Mouse (Mus musculus) adrenal gland (tissue): ENCODE results near the gene Cspg4.

ENCODE experiments used
- intact Hi-C: fragments of 180-260 bp; cut with DNase I; formaldehyde crosslinking; loops from one replicate; pipeline ENCODE4 v1.15.1; 2025
- long read RNA-seq, 2 experiments: library from polyadenylated mRNA; unstranded; transcript quantifications; one replicate each; pipeline ENCODE4 v2.0.0; 2020; ENCODE audit warnings: borderline replicate concordance in 1 of 2; ENCODE audit not compliant: insufficient replicate concordance in 1 of 2

The Cspg4 gene
- long read RNA-seq, experiment 1, partial matches to known transcripts = 0 of 1 reads
- long read RNA-seq, experiment 1, other reads (novel, unspliced or antisense) = 1 of 1 reads
- long read RNA-seq, experiment 2 = 0 reads

- intact Hi-C loops = no loop called here
These were observed at the start of gene Cspg4 for GRCm38 (mm10) chr9:56864832-56865231. Gene Cspg4 (plus strand): TSS chr9:56865033.

- intact Hi-C loops = no loop called here
These were observed 39.9 kb upstream of the Cspg4 start for GRCm38 (mm10) chr9:56824900-56825299.

- intact Hi-C loops = no loop called here
These were observed 39.2 kb upstream of the Cspg4 start for GRCm38 (mm10) chr9:56825476-56826213.

GRCm38 (mm10) chr9:56828146-56828545, 36.7 kb upstream of the Cspg4 start:
- intact Hi-C loops = no loop called here

GRCm38 (mm10) chr9:56828841-56829240, 36.0 kb upstream of the Cspg4 start:
- intact Hi-C loops = no loop called here

- intact Hi-C loops = no loop called here
These were observed 34.7 kb upstream of the Cspg4 start for GRCm38 (mm10) chr9:56830162-56830561.

GRCm38 (mm10) chr9:56831904-56832303, 32.9 kb upstream of the Cspg4 start:
- intact Hi-C loops = no loop called here

- intact Hi-C loops = no loop called here
These were observed 31.9 kb upstream of the Cspg4 start for GRCm38 (mm10) chr9:56832900-56833299.

- intact Hi-C loops = no loop called here
These were observed 29.7 kb upstream of the Cspg4 start for GRCm38 (mm10) chr9:56835152-56835551.

- intact Hi-C loops = no loop called here
These were observed 24.1 kb upstream of the Cspg4 start for GRCm38 (mm10) chr9:56840721-56841120.

- intact Hi-C loops = no loop called here
These were observed 23.0 kb upstream of the Cspg4 start for GRCm38 (mm10) chr9:56841864-56842263.

GRCm38 (mm10) chr9:56842303-56842719, 22.5 kb upstream of the Cspg4 start:
- intact Hi-C loops = no loop called here

- intact Hi-C loops = loop anchor here (1.0 kb wide), 1 partner anchor 46 kb away; no protein-coding TSS in a partner anchor
These were observed 21.1 kb upstream of the Cspg4 start for GRCm38 (mm10) chr9:56843679-56844188.

GRCm38 (mm10) chr9:56844644-56845043, 20.2 kb upstream of the Cspg4 start:
- intact Hi-C loops = no loop called here

GRCm38 (mm10) chr9:56847523-56847922, 17.3 kb upstream of the Cspg4 start:
- intact Hi-C loops = no loop called here

GRCm38 (mm10) chr9:56850128-56850904, 14.5 kb upstream of the Cspg4 start:
- intact Hi-C loops = no loop called here

GRCm38 (mm10) chr9:56850905-56851252, 14.0 kb upstream of the Cspg4 start:
- intact Hi-C loops = no loop called here

GRCm38 (mm10) chr9:56851778-56852177, 13.1 kb upstream of the Cspg4 start:
- intact Hi-C loops = no loop called here

- intact Hi-C loops = no loop called here
These were observed 7.4 kb upstream of the Cspg4 start for GRCm38 (mm10) chr9:56857463-56857862.

- intact Hi-C loops = no loop called here
These were observed 4.8 kb upstream of the Cspg4 start for GRCm38 (mm10) chr9:56860035-56860434.

GRCm38 (mm10) chr9:56860486-56861269, 4.2 kb upstream of the Cspg4 start:
- intact Hi-C loops = no loop called here
